8 mouse cellular contexts compared by ENCODE assay signal in the genomic region with DNA sequence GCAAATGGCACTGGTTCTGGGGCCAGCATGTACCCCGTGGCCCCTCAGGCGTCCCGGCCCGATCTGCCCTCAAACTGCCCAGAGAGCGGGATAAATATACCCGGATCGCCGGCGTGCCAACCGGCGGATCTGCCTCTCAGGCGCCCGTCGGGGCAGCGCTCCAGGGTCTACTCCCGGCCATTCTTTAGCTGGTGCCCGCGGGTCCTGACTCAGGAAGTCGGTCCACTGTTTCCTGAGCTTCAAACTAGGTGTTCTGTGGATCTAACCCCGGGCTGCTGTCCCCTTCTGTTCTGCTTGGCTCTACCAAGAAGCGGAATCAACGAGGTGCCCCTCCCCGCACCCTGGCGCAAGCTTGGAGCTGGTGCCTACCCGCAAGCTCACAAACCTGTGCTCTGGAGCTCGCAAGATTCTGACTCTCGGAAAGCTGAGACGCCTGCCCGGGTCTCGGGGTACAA. TPM values are rescaled to one million over a fixed set of nuclear protein-coding genes. Genes with fewer than 3 reads are reported as not detected.
A peak's percentile ranks its signal among the peaks of the same experiment; 100 is the strongest.
DNase-seq lines count a peak whose midpoint lies in the region; ATAC-seq lines count a peak whose summit lies in the region.

No protein-coding gene starts in this region.

- intact Hi-C loops in heart, postnatal 25 days (cut with DNase I) = no loop called here

- no peaks in the 10 kb centered on the region for H3K36me3 ChIP-seq in forebrain, embryonic 14.5 days (ENCODE audit: control insufficient read depth, insufficient read depth, low read length)
- H3K36me3 ChIP-seq in hindbrain, embryonic 15.5 days = no peaks in the 10 kb centered on the region
- no peaks in the 10 kb centered on the region for H3K36me3 ChIP-seq in midbrain, embryonic 13.5 days

- DNase-seq in heart, adult 11 months = peak; percentile 95
- no peak for DNase-seq in heart, postnatal 25 days (ENCODE audit: low spot score)
- DNase-seq in forebrain, embryonic 14.5 days (ENCODE audit: low spot score) = no peak
- no peak for DNase-seq in B cell, adult 2 months
- no peak for DNase-seq in adrenal gland, adult 8-10 months
- DNase-seq in testis, postnatal 10 days (ENCODE audit: low spot score) = no peak

- peaks cover 16% of the 10 kb centered on the region for H3K4me1 ChIP-seq in forebrain, embryonic 14.5 days (ENCODE audit: control insufficient read depth, insufficient read depth, low read length)
- H3K4me1 ChIP-seq in hindbrain, embryonic 15.5 days (replicated peaks) = peaks cover 46% of the 10 kb centered on the region
- peaks cover 49% of the 10 kb centered on the region for H3K4me1 ChIP-seq in midbrain, embryonic 13.5 days (replicated peaks)

- H3K27ac ChIP-seq in forebrain, embryonic 14.5 days (ENCODE audit: low read depth, low read length) = no peak overlapping the region
- H3K27ac ChIP-seq in hindbrain, embryonic 15.5 days (replicated peaks) = peak overlapping the region; percentile 57
- H3K27ac ChIP-seq in midbrain, embryonic 13.5 days = no peak overlapping the region; the same call in 1 of the 2 replicates

- WGBS in forebrain, embryonic 14.5 days = 1% methylated on average over 30 of the region's 30 CpGs
- WGBS in hindbrain, embryonic 15.5 days = under 1% methylated on average over 30 of the region's 30 CpGs
- under 1% methylated on average over 30 of the region's 30 CpGs for WGBS in midbrain, embryonic 13.5 days

- peak overlapping the region; percentile 56 for H3K9ac ChIP-seq in forebrain, embryonic 14.5 days (ENCODE audit: low read length)
- H3K9ac ChIP-seq in hindbrain, embryonic 15.5 days = peak overlapping the region; percentile 39
- H3K9ac ChIP-seq in midbrain, embryonic 13.5 days (replicated peaks) = peak overlapping the region; percentile 62

- H3K4me3 ChIP-seq in forebrain, embryonic 14.5 days (ENCODE audit: low read depth, low read length) = peak overlapping the region; percentile 38
- H3K4me3 ChIP-seq in hindbrain, embryonic 15.5 days = peak overlapping the region; percentile 42
- peak overlapping the region; percentile 36 for H3K4me3 ChIP-seq in midbrain, embryonic 13.5 days (replicated peaks)

- peak; percentile 52 for ATAC-seq in forebrain, embryonic 14.5 days
- 0 out of 2 replicates have a peak, but pooled peaks have one; percentile 17 for ATAC-seq in hindbrain, embryonic 15.5 days (ENCODE audit: low FRiP score, low read depth)
- peak; percentile 46 for ATAC-seq in midbrain, embryonic 13.5 days

- H3K27me3 ChIP-seq in forebrain, embryonic 14.5 days (replicated peaks; ENCODE audit: control insufficient read depth, insufficient read depth, low read length) = peaks cover 8% of the 10 kb centered on the region
- peaks cover 22% of the 10 kb centered on the region for H3K27me3 ChIP-seq in hindbrain, embryonic 15.5 days
- H3K27me3 ChIP-seq in midbrain, embryonic 13.5 days = peaks cover 28% of the 10 kb centered on the region

- no peaks in the 10 kb centered on the region for H3K9me3 ChIP-seq in forebrain, embryonic 14.5 days (replicated peaks; ENCODE audit: control insufficient read depth, low read length)
- H3K9me3 ChIP-seq in hindbrain, embryonic 15.5 days = no peaks in the 10 kb centered on the region
- no peaks in the 10 kb centered on the region for H3K9me3 ChIP-seq in midbrain, embryonic 13.5 days

- peak overlapping the region; percentile 85 for H3K4me2 ChIP-seq in forebrain, embryonic 14.5 days (ENCODE audit: low read length)
- H3K4me2 ChIP-seq in hindbrain, embryonic 15.5 days = peak overlapping the region; percentile 64
- peak overlapping the region; percentile 63 for H3K4me2 ChIP-seq in midbrain, embryonic 13.5 days (replicated peaks)

RNA-seq across cellular contexts. Expression of a gene that starts 2.6 kb away (rescaled TPM):
- total RNA-seq in heart, postnatal 25 days (2021) = 10 to 100 TPM; 62.0 to 69.7 TPM
- polyA plus RNA-seq in forebrain, embryonic 14.5 days (2014; fragmentation: Nextera tagmentation; extraction: Ambion mirVana) = 32.8 and 32.9 TPM in 2 replicates
- polyA plus RNA-seq in hindbrain, embryonic 15.5 days (2015; fragmentation: Nextera tagmentation; extraction: Ambion mirVana) = 41.4 and 43.3 TPM in 2 replicates
- 18.7 and 22.0 TPM in 2 replicates for polyA plus RNA-seq in midbrain, embryonic 13.5 days (2015; fragmentation: Nextera tagmentation; extraction: Ambion mirVana)
- total RNA-seq in adrenal gland, adult 8-10 months (2022) = 1 to 10 TPM in 1 of 4 experiments, under 1 TPM in 3; 0.31 to 2.2 (median 0.74) TPM

RNA-seq across cellular contexts. Expression of a gene that starts 12.7 kb away (rescaled TPM):
- total RNA-seq in heart, postnatal 25 days (2021) = not detected
- 0.28 and 0.66 TPM in 2 replicates for polyA plus RNA-seq in forebrain, embryonic 14.5 days (2014; fragmentation: Nextera tagmentation; extraction: Ambion mirVana)
- 2.0 and 3.6 TPM in 2 replicates for polyA plus RNA-seq in hindbrain, embryonic 15.5 days (2015; fragmentation: Nextera tagmentation; extraction: Ambion mirVana)
- polyA plus RNA-seq in midbrain, embryonic 13.5 days (2015; fragmentation: Nextera tagmentation; extraction: Ambion mirVana) = 2.4 and 2.7 TPM in 2 replicates
- under 1 TPM in 1 of 4 experiments, not detected in 3; 0.74 TPM for total RNA-seq in adrenal gland, adult 8-10 months (2022)

RNA-seq across cellular contexts. Expression of a gene that starts 31.6 kb away (rescaled TPM):
- total RNA-seq in heart, postnatal 25 days (2021) = 100 to 1,000 TPM; 241 to 257 TPM
- 371 and 423 TPM in 2 replicates for polyA plus RNA-seq in forebrain, embryonic 14.5 days (2014; fragmentation: Nextera tagmentation; extraction: Ambion mirVana)
- polyA plus RNA-seq in hindbrain, embryonic 15.5 days (2015; fragmentation: Nextera tagmentation; extraction: Ambion mirVana) = 332 and 343 TPM in 2 replicates
- polyA plus RNA-seq in midbrain, embryonic 13.5 days (2015; fragmentation: Nextera tagmentation; extraction: Ambion mirVana) = 399 and 416 TPM in 2 replicates
- total RNA-seq in adrenal gland, adult 8-10 months (2022) = 100 to 1,000 TPM; 229 to 382 (median 295) TPM

RNA-seq across cellular contexts. Expression of a gene that starts 43.5 kb away (rescaled TPM):
- total RNA-seq in heart, postnatal 25 days (2021) = 10 to 100 TPM; 15.1 to 15.8 TPM
- 7.4 and 12.2 TPM in 2 replicates for polyA plus RNA-seq in forebrain, embryonic 14.5 days (2014; fragmentation: Nextera tagmentation; extraction: Ambion mirVana)
- polyA plus RNA-seq in hindbrain, embryonic 15.5 days (2015; fragmentation: Nextera tagmentation; extraction: Ambion mirVana) = 14.0 and 18.5 TPM in 2 replicates
- polyA plus RNA-seq in midbrain, embryonic 13.5 days (2015; fragmentation: Nextera tagmentation; extraction: Ambion mirVana) = 18.9 and 24.6 TPM in 2 replicates
- total RNA-seq in adrenal gland, adult 8-10 months (2022) = 10 to 100 TPM; 25.0 to 41.2 (median 29.8) TPM

RNA-seq across cellular contexts. Expression of a gene that starts 57.7 kb away (rescaled TPM):
- 10 to 100 TPM; 15.0 to 17.8 TPM for total RNA-seq in heart, postnatal 25 days (2021)
- polyA plus RNA-seq in forebrain, embryonic 14.5 days (2014; fragmentation: Nextera tagmentation; extraction: Ambion mirVana) = 0.85 and 1.3 TPM in 2 replicates
- polyA plus RNA-seq in hindbrain, embryonic 15.5 days (2015; fragmentation: Nextera tagmentation; extraction: Ambion mirVana) = 4.6 and 5.1 TPM in 2 replicates
- polyA plus RNA-seq in midbrain, embryonic 13.5 days (2015; fragmentation: Nextera tagmentation; extraction: Ambion mirVana) = 2.3 and 2.7 TPM in 2 replicates
- total RNA-seq in adrenal gland, adult 8-10 months (2022) = 1 to 10 TPM; 5.0 to 7.7 (median 6.2) TPM
